Mouse (Mus musculus) heart, adult 2 months (tissue): ENCODE results near the gene Spock2. TPM values are rescaled to one million over a fixed set of nuclear protein-coding genes. Genes with fewer than 3 reads are reported as not detected.

Source experiments
- DNase-seq, 2 experiments: peaks; one replicate each; pipeline ENCODE4 v3.0.0; 2021
- H3K27ac ChIP-seq: fragments of 200-600 bp; 2 replicates; pipeline ENCODE4 v1.8.1; 2022
- H3K27me3 ChIP-seq: fragments of 200-500 bp; 2 replicates; pipeline ENCODE4 v1.6.1; 2012; ENCODE audit warnings: mild to moderate bottlenecking, low read length, inconsistent platforms, mixed read lengths; ENCODE audit not compliant: control insufficient read depth, insufficient read depth
- H3K36me3 ChIP-seq: fragments of 200-500 bp; 2 replicates; pipeline ENCODE4 v1.6.1; 2012; ENCODE audit warnings: low read length, inconsistent platforms; ENCODE audit not compliant: control insufficient read depth, insufficient read depth
- H3K4me1 ChIP-seq: fragments of 200-500 bp; 2 replicates; pipeline ENCODE4 v1.6.1; 2011; ENCODE audit warnings: low read length; ENCODE audit not compliant: control insufficient read depth, insufficient read depth
- H3K4me3 ChIP-seq: fragments of 200-600 bp; 2 replicates; pipeline ENCODE4 v1.8.1; 2022
- H3K79me2 ChIP-seq: fragments of 200-500 bp; replicated peaks from 2 replicates; pipeline ENCODE4 v1.6.1; 2012; ENCODE audit warnings: mild to moderate bottlenecking, inconsistent platforms, low read length, moderate library complexity, mixed read lengths; ENCODE audit not compliant: control insufficient read depth, insufficient read depth
- H3K9ac ChIP-seq: fragments of 200-500 bp; 2 replicates; pipeline ENCODE4 v1.6.1; 2012; ENCODE audit warnings: low read depth, mild to moderate bottlenecking, control low read depth, inconsistent platforms, low read length, mixed read lengths
- CTCF ChIP-seq: fragments of 200-600 bp; IDR thresholded peaks from 2 replicates; pipeline ENCODE4 v1.8.1; 2022; ENCODE audit warnings: antibody characterized with exemption, mild to moderate bottlenecking, moderate library complexity
- EP300 ChIP-seq: fragments of 200-500 bp; IDR thresholded peaks from 2 replicates; pipeline ENCODE4 v1.6.1; 2011; ENCODE audit warnings: low read depth, low read length, control low read depth; ENCODE audit not compliant: insufficient read depth
- POLR2A ChIP-seq: fragments of 200-500 bp; IDR thresholded peaks from 2 replicates; pipeline ENCODE4 v1.6.1; 2011; ENCODE audit warnings: mild to moderate bottlenecking, low read depth, low read length, control low read depth; ENCODE audit not compliant: insufficient read depth
- WGBS: fragments of 180-500 bp; shearing (Covaris S2); methylation state at CpG from one replicate; pipeline ENCODE4 v1.1.7; 2018; 5-methylcytosine and 5-hydroxymethylcytosine counted together
- intact Hi-C: fragments of 180-260 bp; cut with DNase I; formaldehyde crosslinking; loops from one replicate; pipeline ENCODE4 v1.15.1; 2025
- polyA plus RNA-seq: library from polyadenylated mRNA; depleted of rRNA; stranded (reverse); fragments of >200 nt; gene quantifications from 2 replicates; pipeline ENCODE4 v1.2.3, GENCODE M21; 2012
- total RNA-seq, 2 experiments: library from RNA; stranded (reverse); gene quantifications; 2 replicates each; pipeline ENCODE4 v1.2.3; 2021

Gene Spock2
- total and polyA plus RNA-seq, 3 experiments = 8.4 to 21.7 (median 12.2) TPM

GRCm38 (mm10) chr10:60164869-60165268, 58.9 kb downstream of the Spock2 start:
- H3K4me1 ChIP-seq = no peaks in the 10 kb centered on the region
- DNase-seq = no peak
- intact Hi-C loops = no loop called here
- H3K4me3 ChIP-seq = no peak overlapping the region
- H3K9ac ChIP-seq = no peak overlapping the region
- no peaks in the 10 kb centered on the region for H3K36me3 ChIP-seq
- no peaks in the 10 kb centered on the region for H3K79me2 ChIP-seq
- WGBS = 85% methylated on average over 1 of the region's 1 CpGs
- TF ChIP-seq EP300 = no peak
- no peak for TF ChIP-seq CTCF
- no peak for TF ChIP-seq POLR2A
- H3K27me3 ChIP-seq = peaks cover 2% of the 10 kb centered on the region; the same call in 1 of the 2 replicates
- H3K27ac ChIP-seq = no peak overlapping the region

DNA sequence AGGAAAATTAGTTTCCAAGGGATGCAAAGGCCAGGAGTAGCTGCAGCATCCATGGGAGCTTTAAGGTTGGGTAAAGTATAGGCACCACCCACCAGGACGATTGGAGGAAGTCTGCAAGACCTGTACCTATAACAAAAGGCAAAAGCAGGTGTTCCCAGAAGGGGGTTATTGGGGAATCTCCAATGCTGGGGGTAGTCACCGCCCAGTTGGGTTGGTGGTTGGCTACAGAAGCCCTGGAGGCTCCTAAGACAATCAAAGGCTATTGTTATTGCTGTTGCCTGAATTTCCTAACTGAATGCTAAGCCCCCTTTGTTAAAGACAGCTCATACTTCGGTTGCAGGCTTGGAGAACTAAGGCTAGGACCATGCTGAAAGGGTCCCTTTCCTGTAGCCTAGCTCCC, 60.0 kb downstream of the Spock2 start:
- no peak overlapping the region for H3K4me3 ChIP-seq
- peaks cover 2% of the 10 kb centered on the region; the same call in 1 of the 2 replicates for H3K27me3 ChIP-seq
- no peaks in the 10 kb centered on the region for H3K4me1 ChIP-seq
- WGBS = 54% methylated on average over 3 of the region's 3 CpGs
- no peak overlapping the region for H3K9ac ChIP-seq
- H3K27ac ChIP-seq = no peak overlapping the region
- H3K79me2 ChIP-seq = no peaks in the 10 kb centered on the region
- intact Hi-C loops = no loop called here
- TF ChIP-seq CTCF (no peak), POLR2A (no peak), EP300 (no peak)
- no peaks in the 10 kb centered on the region for H3K36me3 ChIP-seq
- DNase-seq = no peak

GRCm38 (mm10) chr10:60168306-60168705, 62.3 kb downstream of the Spock2 start:
- no peak for DNase-seq
- Histone ChIP-seq H3K27ac (no peak overlapping the region), H3K4me3 (no peak overlapping the region), H3K79me2 (no peaks in the 10 kb centered on the region), H3K36me3 (no peaks in the 10 kb centered on the region), H3K27me3 (no peaks in the 10 kb centered on the region; the same call in 1 of the 2 replicates), H3K9ac (no peak overlapping the region), H3K4me1 (no peaks in the 10 kb centered on the region; the same call in 1 of the 2 replicates)
- 55% methylated on average over 2 of the region's 2 CpGs for WGBS
- intact Hi-C loops = no loop called here
- no peak for TF ChIP-seq EP300
- no peak for TF ChIP-seq CTCF
- no peak for TF ChIP-seq POLR2A

- DNase-seq = no peak
- Histone ChIP-seq H3K9ac (no peak overlapping the region), H3K79me2 (no peaks in the 10 kb centered on the region), H3K4me1 (no peaks in the 10 kb centered on the region; the same call in 1 of the 2 replicates), H3K27me3 (no peaks in the 10 kb centered on the region; the same call in 1 of the 2 replicates), H3K27ac (no peak overlapping the region), H3K36me3 (no peaks in the 10 kb centered on the region), H3K4me3 (no peak overlapping the region)
- 58% methylated on average over 3 of the region's 3 CpGs for WGBS
- TF ChIP-seq EP300 = no peak
- no peak for TF ChIP-seq POLR2A
- no peak for TF ChIP-seq CTCF
- intact Hi-C loops = no loop called here
Observed at GRCm38 (mm10) chr10:60168960-60169359, 62.9 kb downstream of the Spock2 start.

DNA sequence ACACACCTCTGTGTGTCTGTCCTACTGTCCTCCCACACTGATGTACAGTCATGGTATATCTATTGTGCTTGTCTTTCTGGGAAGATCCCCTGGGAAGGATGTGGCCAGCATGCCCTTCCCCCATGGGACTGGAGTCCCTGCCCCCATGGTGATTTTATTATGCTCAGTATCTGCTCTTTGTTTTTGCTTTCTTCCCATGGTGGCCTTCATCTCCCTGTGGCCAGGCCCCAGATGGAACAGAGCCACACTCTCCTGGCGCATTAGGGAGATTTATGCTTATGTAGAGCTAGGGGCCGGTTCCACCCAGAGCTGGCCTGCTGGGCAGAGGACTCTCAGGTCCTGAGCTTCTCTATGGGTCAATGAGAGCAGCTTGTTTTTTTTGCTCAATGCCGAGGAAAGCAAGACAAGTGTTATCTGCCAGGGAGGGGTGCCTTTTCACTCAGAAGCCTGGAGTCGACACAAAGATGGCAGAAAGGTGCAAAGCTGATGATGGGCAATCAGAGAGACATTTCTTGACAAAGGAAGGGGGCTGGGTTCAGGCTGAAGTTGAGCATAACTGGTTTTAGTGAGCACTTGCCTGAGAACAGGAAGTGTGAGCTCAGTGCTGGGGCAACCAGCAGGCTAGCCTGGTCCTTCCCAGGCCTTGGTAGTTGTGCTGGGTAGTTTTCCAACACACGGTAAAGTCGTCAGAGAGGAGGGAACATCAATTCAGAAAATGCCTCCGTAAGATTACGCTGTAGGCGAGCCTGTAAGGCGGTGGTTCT, 64.5 kb downstream of the Spock2 start:
- Histone ChIP-seq H3K27me3 (no peaks in the 10 kb centered on the region; the same call in 1 of the 2 replicates), H3K27ac (no peak overlapping the region), H3K79me2 (no peaks in the 10 kb centered on the region), H3K4me3 (no peak overlapping the region), H3K9ac (no peak overlapping the region), H3K36me3 (no peaks in the 10 kb centered on the region), H3K4me1 (no peaks in the 10 kb centered on the region; the same call in 1 of the 2 replicates)
- intact Hi-C loops = no loop called here
- WGBS = 74% methylated on average over 10 of the region's 10 CpGs
- no peak for DNase-seq
- TF ChIP-seq CTCF (no peak), EP300 (no peak), POLR2A (no peak)

DNA sequence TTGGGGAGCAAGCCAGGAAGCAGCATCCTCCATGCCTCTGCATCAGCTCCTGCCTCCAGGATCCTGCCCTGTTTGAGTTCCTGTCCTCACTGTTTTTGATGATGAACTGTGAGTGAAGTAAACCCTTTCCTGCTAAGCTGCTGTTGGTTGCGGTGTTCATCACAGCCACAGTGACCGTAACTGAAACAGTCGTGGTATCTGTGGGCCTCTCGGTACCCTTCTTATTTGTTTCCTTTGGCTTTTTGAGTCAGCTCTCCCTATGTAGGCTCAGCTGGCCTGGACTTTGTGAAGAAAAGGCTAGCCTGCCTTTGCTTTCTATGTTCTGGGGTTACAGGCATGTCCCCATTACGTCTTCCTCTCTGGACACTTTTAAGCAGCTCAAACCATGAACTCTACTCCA, 65.3 kb downstream of the Spock2 start:
- Histone ChIP-seq H3K4me1 (no peaks in the 10 kb centered on the region; the same call in 1 of the 2 replicates), H3K27me3 (no peaks in the 10 kb centered on the region; the same call in 1 of the 2 replicates), H3K4me3 (no peak overlapping the region), H3K9ac (no peak overlapping the region), H3K27ac (no peak overlapping the region), H3K36me3 (no peaks in the 10 kb centered on the region), H3K79me2 (no peaks in the 10 kb centered on the region)
- DNase-seq = no peak
- intact Hi-C loops = no loop called here
- WGBS = 95% methylated on average over 5 of the region's 5 CpGs
- no peak for TF ChIP-seq EP300
- no peak for TF ChIP-seq CTCF
- no peak for TF ChIP-seq POLR2A
